Mouse (Mus musculus) liver, embryonic 14.5 days (tissue): ENCODE measurements around the gene Axin1.

Experiments
- CTCF ChIP-seq: IDR thresholded peaks from 2 replicates; pipeline ENCODE4 v1.5.1; 2016; ENCODE audit warnings: antibody characterized with exemption, low read depth, control low read depth
- EP300 ChIP-seq: IDR thresholded peaks from 2 replicates; pipeline ENCODE4 v1.6.1; 2016; ENCODE audit warnings: antibody characterized with exemption, low read depth

DNA sequence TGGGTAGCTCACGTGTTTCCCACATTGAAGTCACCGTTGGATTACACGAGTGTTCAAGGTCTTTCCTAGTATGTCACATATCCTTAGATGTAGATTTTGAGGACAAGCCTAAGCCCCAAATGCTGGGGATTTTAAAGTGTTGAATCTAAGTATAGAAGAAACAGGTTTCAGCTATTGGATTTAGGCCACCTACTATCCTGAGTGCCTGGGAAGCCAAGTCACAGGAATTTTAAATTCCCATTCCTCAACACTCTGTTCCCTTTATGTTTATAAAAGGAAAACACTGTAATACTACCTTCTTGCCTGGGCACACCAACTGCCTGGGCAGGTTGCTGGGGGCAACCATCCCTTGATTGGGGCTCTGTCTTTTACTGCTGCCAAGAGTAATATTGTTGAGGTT, 42.7 kb downstream of the Axin1 start:
- no peak for TF ChIP-seq EP300
- TF ChIP-seq CTCF: no peak
